Mouse (Mus musculus): ENCODE measurements around the gene Rbm24.

The Rbm24 gene

DNA sequence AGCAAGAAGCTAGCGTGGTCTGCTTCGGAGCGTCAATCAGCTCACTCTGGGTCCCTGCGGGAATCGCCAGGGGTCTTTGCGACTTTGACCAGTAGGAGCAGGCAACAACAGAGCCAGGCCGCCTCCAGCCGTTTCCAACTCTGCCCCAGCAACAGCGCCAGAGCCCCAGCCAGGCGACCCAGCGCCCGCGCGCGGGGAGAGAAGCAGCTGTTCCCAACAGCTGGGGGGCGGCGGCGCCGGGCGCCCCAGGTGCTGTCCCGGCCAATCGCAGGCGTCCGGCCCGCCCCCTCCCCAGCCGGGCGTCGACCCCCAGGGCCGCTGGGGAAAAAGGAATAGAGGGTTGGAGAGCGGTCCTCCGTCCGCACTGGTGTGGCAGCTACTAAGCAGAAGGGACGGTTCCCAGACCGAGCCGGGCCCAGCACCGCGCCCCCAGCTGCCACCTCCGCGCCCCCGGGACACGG is at the start of gene Rbm24:
Gene Rbm24 (plus strand): TSS at position 294 of the 461 bp plus-strand sequence.
- DNase-seq (ENCODE audit: low spot score) = peak; percentile 52

DNA sequence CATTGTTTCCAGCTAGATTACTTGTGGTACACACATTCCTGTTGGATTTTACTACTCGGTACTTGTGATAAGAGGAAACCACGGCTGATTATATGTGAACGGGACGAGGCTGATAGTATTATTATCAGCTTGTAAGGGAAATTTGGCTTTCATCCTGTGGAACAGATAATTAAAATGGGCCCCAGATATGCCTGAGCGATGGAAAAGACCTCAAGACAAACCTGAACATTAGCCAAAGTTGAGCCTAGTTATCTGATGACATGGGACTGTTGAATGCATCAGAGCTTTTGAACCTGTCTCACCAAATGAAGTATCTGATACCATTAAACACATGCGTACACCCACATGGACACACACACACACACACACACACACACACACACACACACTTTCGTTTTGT is 45.4 kb upstream of the Rbm24 start:
- no peak for DNase-seq (ENCODE audit: low spot score)

DNA sequence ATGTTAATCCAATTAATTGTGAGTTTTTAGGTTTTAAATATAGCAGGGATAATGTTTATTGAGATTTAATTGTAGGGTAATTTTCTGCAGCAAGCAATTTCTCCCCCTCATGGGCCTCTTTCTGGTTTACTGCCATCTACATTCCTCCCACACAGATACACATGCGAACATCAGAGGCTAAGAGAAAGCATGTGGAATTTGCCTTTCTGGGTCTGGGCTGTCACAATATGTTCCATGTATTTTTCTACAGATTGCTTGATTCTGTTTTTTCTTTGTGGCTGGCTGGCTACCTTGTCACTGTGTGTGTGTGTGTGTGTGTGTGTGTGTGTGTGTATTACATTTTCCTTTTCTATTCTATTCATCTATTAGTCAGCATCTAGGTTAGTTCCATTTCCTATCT is 42.9 kb upstream of the Rbm24 start:
- DNase-seq (ENCODE audit: low spot score) = no peak

GRCm38 (mm10) chr13:46387396-46387795 is 30.8 kb upstream of the Rbm24 start:
- no peak for DNase-seq (ENCODE audit: low spot score)

DNA sequence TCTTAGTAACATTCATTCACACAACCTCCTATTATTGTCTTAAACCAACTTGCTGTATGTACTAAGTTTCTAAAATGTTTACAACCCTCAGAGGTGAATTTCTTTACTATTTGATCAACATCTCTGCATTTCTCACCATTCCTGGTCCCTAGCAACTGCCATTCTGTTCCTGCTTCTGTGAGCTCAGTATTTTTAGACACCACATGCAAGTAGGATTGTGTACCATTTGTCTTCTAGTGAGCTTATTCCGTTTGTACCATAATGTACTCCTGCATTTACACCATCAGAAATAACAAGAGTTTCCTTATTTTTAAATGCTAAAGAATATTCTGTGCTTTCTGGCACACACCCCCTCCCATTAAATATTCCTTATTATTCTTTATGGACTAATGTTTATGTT is 26.6 kb upstream of the Rbm24 start:
- no peak for DNase-seq (ENCODE audit: low spot score)

- DNase-seq (ENCODE audit: low spot score) = no peak
Measured at GRCm38 (mm10) chr13:46392893-46393292, 25.3 kb upstream of the Rbm24 start.

- no peak for DNase-seq (ENCODE audit: low spot score)
Measured at GRCm38 (mm10) chr13:46393936-46394335, 24.3 kb upstream of the Rbm24 start.

DNA sequence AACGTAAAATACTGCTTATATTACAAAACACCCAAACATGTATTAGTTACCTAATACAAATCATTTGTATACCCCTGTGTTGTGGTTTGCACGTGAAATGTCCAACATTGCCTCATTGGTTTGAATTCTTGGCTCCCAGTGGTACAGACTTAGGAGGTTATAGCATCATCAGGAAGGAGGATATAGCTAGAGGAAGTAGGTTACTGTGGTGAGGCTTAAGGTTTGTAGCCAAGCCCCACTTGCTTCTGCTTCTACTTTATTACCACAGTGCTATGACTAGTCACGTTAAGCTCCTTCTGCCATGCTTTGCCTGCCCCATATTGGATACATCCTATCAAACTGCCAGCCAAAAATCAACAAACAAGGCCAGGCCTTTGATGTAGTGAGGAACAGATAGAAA is 21.0 kb upstream of the Rbm24 start:
- DNase-seq (ENCODE audit: low spot score) = no peak

- no peak for DNase-seq (ENCODE audit: low spot score)
Measured at GRCm38 (mm10) chr13:46407151-46407550, 11.1 kb upstream of the Rbm24 start.

- DNase-seq (ENCODE audit: low spot score) = no peak
Measured at GRCm38 (mm10) chr13:46412247-46412646, 6.0 kb upstream of the Rbm24 start.

DNA sequence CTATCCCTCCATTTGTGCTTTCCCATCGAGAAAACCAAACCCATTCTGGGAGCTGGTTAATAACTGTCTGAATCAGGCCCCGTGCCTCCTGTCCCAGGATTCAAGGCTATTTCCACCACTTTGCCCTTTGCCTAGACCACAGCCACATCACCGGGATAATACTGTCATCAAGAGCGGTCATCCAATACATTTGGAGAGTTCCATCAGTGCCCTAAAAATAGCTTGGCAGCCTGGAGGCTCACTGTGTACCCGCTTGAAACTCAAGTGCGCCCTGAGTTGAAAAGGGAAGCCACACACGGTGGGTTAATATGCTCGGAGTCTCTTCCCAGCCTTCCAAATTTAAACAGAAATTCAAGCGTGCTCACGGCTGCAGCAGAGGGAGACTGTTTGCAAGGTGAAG is 4.6 kb upstream of the Rbm24 start:
- DNase-seq (ENCODE audit: low spot score) = no peak

DNA sequence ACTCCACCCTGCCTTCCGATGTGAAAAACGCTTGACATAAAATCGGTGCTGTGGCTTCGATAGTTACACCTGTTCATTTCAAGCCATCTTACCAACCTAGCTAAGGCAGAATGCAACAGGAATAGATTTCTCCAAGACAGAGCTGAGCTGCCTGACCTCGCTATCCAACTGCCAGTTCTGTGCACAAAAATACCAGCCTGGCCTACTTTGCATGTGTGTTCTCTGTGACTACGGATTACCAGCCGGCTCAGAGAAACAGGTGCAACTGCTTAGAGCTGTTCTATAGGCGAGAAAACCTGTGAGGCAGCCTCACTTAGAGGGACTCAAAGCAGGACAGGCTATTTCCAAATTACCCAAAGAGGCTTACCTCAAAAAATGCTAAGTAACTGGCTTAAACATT is 4.2 kb upstream of the Rbm24 start:
- DNase-seq (ENCODE audit: low spot score) = no peak

GRCm38 (mm10) chr13:46416021-46416420 is 2.2 kb upstream of the Rbm24 start:
- no peak for DNase-seq (ENCODE audit: low spot score)

DNA sequence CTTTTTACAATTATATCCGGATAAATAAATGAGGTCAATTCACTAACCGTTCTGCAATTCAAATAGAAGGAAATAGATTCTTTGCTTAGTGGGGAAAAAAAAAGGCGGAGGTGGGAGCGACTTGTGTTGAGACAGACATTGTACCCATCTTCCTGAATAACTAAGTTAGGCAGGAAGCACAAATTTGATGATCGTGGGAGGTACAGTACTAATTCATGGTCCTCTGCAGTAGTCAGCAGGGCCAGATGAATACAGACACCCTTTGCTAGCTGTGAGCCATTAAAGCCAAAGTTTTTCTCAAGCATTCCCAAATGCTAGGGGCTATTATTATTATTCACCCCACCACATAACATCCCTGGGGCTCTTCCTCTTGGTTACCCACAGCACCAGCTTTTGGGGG is 640 bp upstream of the Rbm24 start:
- DNase-seq (ENCODE audit: low spot score) = no peak

DNA sequence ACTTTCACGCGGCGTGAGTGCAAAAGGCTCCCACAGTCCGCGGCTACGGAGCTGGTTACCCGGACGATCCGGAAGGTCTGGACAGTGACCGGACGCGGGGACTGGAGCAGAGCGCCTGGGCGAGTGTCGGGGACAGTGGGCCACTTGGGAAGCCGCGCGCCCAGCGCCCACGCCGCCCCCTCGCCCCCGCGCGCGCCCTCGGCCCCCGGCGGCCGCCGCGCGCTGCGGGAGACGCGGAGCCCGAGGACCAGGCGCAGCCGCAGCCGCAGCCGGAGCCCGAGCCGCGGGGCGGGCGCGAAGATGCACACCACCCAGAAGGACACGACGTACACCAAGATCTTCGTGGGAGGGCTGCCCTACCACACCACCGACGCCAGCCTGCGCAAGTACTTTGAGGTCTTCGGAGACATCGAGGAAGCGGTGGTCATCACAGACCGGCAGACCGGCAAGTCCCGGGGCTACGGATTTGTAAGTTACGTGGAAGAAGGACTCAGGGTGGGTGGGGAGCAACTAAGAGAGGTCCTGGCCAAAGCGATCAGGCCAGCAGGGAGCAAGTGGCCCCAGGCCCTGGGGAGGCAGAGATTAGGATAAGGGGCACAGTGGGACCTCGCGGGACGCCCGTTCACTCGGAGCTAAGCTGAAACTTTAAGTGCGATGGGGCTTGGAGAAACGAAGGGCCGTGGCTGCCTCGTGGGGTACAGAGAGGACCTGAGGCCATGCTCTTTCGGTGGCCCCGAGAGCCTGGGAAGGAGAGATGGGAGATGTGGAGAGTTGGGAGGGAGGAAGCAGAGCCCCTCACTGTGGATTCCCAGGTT is 704 bp downstream of the Rbm24 start:
- DNase-seq (ENCODE audit: low spot score) = peak; percentile 9

GRCm38 (mm10) chr13:46419648-46420047 is 1.4 kb downstream of the Rbm24 start:
- no peak for DNase-seq (ENCODE audit: low spot score)

DNA sequence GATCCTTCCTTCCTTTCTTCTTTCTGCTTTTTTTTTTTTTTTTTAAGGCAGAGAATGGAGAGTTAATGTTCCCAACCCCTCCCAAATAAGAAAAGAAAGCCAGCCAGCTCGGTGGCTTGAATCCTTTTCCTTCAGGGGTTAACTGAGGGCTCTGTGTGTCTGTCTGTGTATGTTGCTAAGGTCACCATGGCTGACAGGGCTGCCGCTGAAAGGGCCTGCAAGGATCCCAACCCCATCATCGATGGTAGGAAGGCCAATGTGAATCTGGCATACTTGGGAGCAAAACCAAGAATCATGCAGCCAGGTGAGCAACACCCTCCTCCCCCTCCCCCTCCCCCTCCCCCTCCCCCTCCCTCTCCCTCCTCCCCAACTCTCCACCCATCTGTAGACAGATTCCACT is 1.9 kb downstream of the Rbm24 start:
- DNase-seq (ENCODE audit: low spot score) = no peak

DNA sequence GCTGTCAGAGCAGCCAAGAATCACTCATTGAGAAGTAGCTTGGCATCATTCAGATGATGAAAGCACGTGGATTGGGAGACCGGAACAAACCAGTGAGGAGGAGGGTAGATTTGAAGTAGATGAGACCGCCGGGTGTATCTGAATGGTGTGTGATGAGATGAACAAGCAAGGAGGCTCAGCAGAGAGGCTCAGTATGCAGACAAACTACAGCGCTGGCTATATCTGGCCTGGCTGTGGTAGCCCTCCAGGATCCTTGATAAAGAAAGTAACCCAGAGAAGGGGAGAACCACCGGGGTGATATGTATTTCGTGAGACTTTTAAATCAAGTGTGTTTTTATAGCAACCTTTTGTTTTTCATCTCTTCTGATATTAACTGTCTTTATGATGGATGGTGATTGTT is 5.6 kb downstream of the Rbm24 start:
- DNase-seq (ENCODE audit: low spot score) = no peak

DNA sequence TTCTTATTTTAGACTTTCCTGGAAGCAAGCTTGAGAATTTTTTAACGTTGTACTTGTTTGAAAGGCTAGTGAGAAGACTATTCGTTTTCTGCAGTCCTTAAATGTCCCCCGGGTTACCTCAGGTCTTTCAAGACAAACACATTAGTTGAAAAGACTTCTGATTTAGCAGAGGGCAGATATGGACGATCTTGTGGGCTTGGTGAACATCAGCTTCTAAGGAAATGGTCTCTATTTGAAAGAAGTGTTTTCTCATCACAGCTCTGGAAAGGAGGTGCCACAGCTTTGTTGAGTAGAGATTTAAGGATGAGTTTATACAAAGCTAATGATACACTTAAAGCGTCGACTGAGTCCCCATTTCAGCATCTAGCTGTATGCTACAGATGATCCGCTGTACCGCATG is 6.1 kb downstream of the Rbm24 start:
- DNase-seq (ENCODE audit: low spot score) = no peak

- no peak for DNase-seq (ENCODE audit: low spot score)
Measured at GRCm38 (mm10) chr13:46426651-46427269, 8.5 kb downstream of the Rbm24 start.

DNA sequence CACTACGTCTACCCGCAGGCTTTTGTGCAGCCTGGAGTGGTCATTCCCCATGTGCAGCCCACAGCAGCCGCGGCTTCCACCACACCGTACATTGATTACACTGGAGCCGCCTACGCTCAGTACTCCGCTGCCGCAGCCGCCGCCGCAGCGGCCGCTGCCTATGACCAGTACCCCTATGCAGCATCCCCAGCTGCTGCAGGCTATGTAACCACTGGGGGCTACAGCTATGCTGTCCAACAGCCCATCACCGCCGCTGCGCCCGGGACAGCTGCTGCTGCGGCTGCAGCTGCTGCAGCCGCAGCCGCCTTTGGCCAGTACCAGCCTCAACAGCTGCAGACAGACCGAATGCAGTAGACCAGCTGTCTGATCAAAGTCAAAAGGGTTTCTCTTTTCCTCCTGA is 10.7 kb downstream of the Rbm24 start:
- DNase-seq (ENCODE audit: low spot score) = no peak

DNA sequence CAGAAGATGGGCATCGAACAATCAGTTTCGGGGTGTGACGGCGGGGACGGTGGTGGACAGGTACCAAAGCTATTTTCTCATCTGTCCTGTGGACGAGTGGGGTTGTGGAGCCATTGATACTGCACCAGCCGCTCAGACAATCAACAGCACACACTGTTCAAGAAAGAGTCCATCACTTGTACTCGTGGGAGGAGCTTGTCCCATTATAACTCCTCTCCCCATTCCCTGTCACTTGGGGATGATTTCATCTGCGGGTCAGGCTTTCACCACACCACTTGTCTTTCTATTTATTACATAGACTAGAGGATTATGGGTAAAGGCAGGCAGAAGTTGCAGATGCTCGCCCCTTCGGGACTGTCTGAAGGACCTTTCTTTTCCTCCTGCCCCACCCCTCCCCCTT is 11.6 kb downstream of the Rbm24 start:
- DNase-seq (ENCODE audit: low spot score) = no peak

GRCm38 (mm10) chr13:46433880-46434560 is 15.8 kb downstream of the Rbm24 start:
- no peak for DNase-seq (ENCODE audit: low spot score)

All from ovary, postnatal 36 days (tissue).